Mouse (Mus musculus): ENCODE measurements around the gene Birc3. TPM values are rescaled to one million over a fixed set of nuclear protein-coding genes. Genes with fewer than 3 reads are reported as not detected.
A peak's percentile ranks its signal among the peaks of the same experiment; 100 is the strongest.

Gene Birc3
- total and polyA plus RNA-seq, 3 experiments, result 11.6 to 26.5 TPM; not detected in 1

DNA sequence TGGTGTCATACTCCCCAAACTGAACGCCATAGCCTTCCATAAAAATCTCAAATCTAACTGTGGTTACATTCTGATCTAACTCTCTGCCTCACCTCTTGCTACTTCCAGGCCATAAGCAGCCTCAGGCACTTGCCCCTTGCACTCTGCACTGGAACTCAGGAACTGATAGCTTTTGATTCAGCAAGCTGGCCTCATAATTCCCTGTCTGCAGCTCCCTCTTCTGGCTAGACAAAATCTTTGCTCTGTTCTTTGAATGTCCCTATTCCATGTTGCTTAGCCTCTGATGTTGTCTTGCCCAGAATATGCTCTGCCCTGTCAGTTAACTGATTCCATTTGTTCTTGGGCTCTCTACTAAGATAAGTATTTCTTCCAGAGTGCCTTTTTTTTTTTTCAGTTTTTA, 17.6 kb downstream of the Birc3 start:
- peaks cover 0 to 5% of the 10 kb centered on the region in 2 experiments; a peak in 2 of 4 replicates for H3K36me3 ChIP-seq (ENCODE audit: control insufficient read depth in 1 of 2, insufficient read depth in 2 of 2, low read length in 2 of 2)
- TF ChIP-seq ZNF384 (IDR thresholded peaks at IDR 0.05; ENCODE audit: low read depth, low read length) (no peak), SIN3A (IDR thresholded peaks at IDR 0.05; ENCODE audit: low read length) (peak; percentile 25; the same call in 1 of the 2 replicates), POLR2AphosphoS2 (IDR thresholded peaks at IDR 0.05; ENCODE audit: low read length) (no peak), UBTF (IDR thresholded peaks at IDR 0.05; ENCODE audit: borderline replicate concordance, insufficient read depth, low read depth, low read length) (no peak), POLR2AphosphoS5 (IDR thresholded peaks at IDR 0.05; ENCODE audit: borderline replicate concordance, low read depth, low read length) (no peak), MYC (IDR thresholded peaks at IDR 0.05; ENCODE audit: low read depth, low read length) (0 out of 2 replicates have a peak, but pooled peaks have one; percentile 30), GATA1 (IDR thresholded peaks at IDR 0.05; ENCODE audit: low read depth, low read length) (no peak), EP300 (IDR thresholded peaks at IDR 0.05; ENCODE audit: low read depth in 1 of 2, low read length in 2 of 2) (no peak), BHLHE40 (IDR thresholded peaks at IDR 0.05; ENCODE audit: borderline replicate concordance, low read depth, low read length) (no peak), RCOR1 (IDR thresholded peaks at IDR 0.05; ENCODE audit: low read depth, low read length) (no peak), MAX (IDR thresholded peaks at IDR 0.05; ENCODE audit: low read length) (no peak), JUND (IDR thresholded peaks at IDR 0.05; ENCODE audit: low read depth, low read length) (peak; percentile 63; the same call in 1 of the 2 replicates), TBP (IDR thresholded peaks at IDR 0.05; ENCODE audit: low read depth, low read length) (peak; percentile 37; the same call in 1 of the 2 replicates), MXI1 (IDR thresholded peaks at IDR 0.05; ENCODE audit: low read depth, low read length) (0 out of 2 replicates have a peak, but pooled peaks have one; percentile 24), GABPA (IDR thresholded peaks at IDR 0.05; ENCODE audit: low read depth, low read length) (no peak), USF1 (IDR thresholded peaks at IDR 0.05; ENCODE audit: low read depth, low read length) (no peak), NELFE (IDR thresholded peaks at IDR 0.05; ENCODE audit: low read depth, low read length) (0 out of 2 replicates have a peak, but pooled peaks have one; percentile 23), MEF2A (IDR thresholded peaks at IDR 0.05; ENCODE audit: extremely low read depth, insufficient replicate concordance, low read depth, low read length, poor library complexity, severe bottlenecking) (no peak), E2F4 (IDR thresholded peaks at IDR 0.05; ENCODE audit: borderline replicate concordance, low read depth, low read length) (no peak), MAZ (IDR thresholded peaks at IDR 0.05; ENCODE audit: low read depth, low read length) (no peak), TAL1 (IDR thresholded peaks at IDR 0.05; ENCODE audit: low read length) (no peak), ZC3H11A (IDR thresholded peaks at IDR 0.05; ENCODE audit: low read depth, low read length) (peak; percentile 98), TCF12 (IDR thresholded peaks at IDR 0.05; ENCODE audit: low read depth, low read length) (0 out of 2 replicates have a peak, but pooled peaks have one; percentile 45), USF2 (IDR thresholded peaks at IDR 0.05; ENCODE audit: borderline replicate concordance in 1 of 2, insufficient read depth in 1 of 2, low read depth in 1 of 2, low read length in 2 of 2) (no peak), NRF1 (IDR thresholded peaks at IDR 0.05; ENCODE audit: insufficient read depth, low read depth, low read length, poor library complexity, severe bottlenecking) (no peak), HCFC1 (IDR thresholded peaks at IDR 0.05; ENCODE audit: low read depth, low read length) (no peak), MAFK (IDR thresholded peaks at IDR 0.05; ENCODE audit: borderline replicate concordance, low read depth, low read length) (no peak), CTCF (IDR thresholded peaks at IDR 0.05 in 2 of 3, conservative IDR thresholded peaks at IDR 0.05 in 1 of 3; ENCODE audit: control insufficient read depth in 1 of 3, insufficient read depth in 1 of 3, low read depth in 2 of 3, low read length in 3 of 3, poor library complexity in 1 of 3, severe bottlenecking in 1 of 3) (peak; percentile 58 to 98 (median 69)), SMC3 (IDR thresholded peaks at IDR 0.05; ENCODE audit: low read depth, low read length) (peak; percentile 99), ELF1 (IDR thresholded peaks at IDR 0.05; ENCODE audit: low read depth, low read length) (no peak; the same call in 1 of the 2 replicates), MYB (IDR thresholded peaks at IDR 0.05; ENCODE audit: low read depth, low read length) (no peak), KAT2A (conservative IDR thresholded peaks at IDR 0.05; ENCODE audit: low read depth, low read length) (no peak), ETS1 (IDR thresholded peaks at IDR 0.05; ENCODE audit: low read depth, low read length) (no peak), RAD21 (IDR thresholded peaks at IDR 0.05; ENCODE audit: low read depth, low read length) (peak; percentile 97), ZMIZ1 (IDR thresholded peaks at IDR 0.05; ENCODE audit: low read depth, low read length) (no peak), CHD1 (IDR thresholded peaks at IDR 0.05; ENCODE audit: low read depth, low read length) (no peak)
- H3K4me3 ChIP-seq (ENCODE audit: control insufficient read depth in 1 of 2, insufficient read depth in 1 of 2, low read depth in 2 of 2, low read length in 2 of 2), result no peak overlapping the region
- no peaks in the 10 kb centered on the region for H3K79me2 ChIP-seq (ENCODE audit: control insufficient read depth, insufficient read depth, low read length, poor library complexity)
- H3K9me3 ChIP-seq (replicated peaks; ENCODE audit: insufficient read depth, low read length), result no peaks in the 10 kb centered on the region
- H3K27me3 ChIP-seq (ENCODE audit: control insufficient read depth in 1 of 2, insufficient read depth in 2 of 2, low read length in 2 of 2), result no peaks in the 10 kb centered on the region
- peak; percentile 83 for DNase-seq (ENCODE audit: low read depth, low spot score)
- no peak overlapping the region for H3K27ac ChIP-seq (ENCODE audit: control insufficient read depth, low read depth, low read length)
- H3K4me1 ChIP-seq (ENCODE audit: control insufficient read depth in 1 of 2, insufficient read depth in 2 of 2, low read length in 2 of 2), result peaks cover 0 to 8% of the 10 kb centered on the region in 2 experiments; a peak in 3 of 4 replicates
- no peak overlapping the region for H3K9ac ChIP-seq (ENCODE audit: control insufficient read depth, low read depth, low read length, poor library complexity, severe bottlenecking)
